Mouse (Mus musculus) forebrain, embryonic 13.5 days (tissue): Measurements from ENCODE around the gene Rab37. TPM values are rescaled to one million over a fixed set of nuclear protein-coding genes. Genes with fewer than 3 reads are reported as not detected.
A peak's percentile ranks its signal among the peaks of the same experiment; 100 is the strongest.

Source experiments
- ATAC-seq: fragments of 200-750 bp; cut with Nextera tagmentation; 2 replicates; pipeline ENCODE4 v1.8.0; 2017
- H3K27ac ChIP-seq: fragments of 300-500 bp; sonication (generic); 2 replicates; pipeline ENCODE4 v1.5.1; 2015; ENCODE audit warnings: inconsistent platforms, mild to moderate bottlenecking, moderate library complexity
- H3K27me3 ChIP-seq: fragments of 300-500 bp; sonication (generic); 2 replicates; pipeline ENCODE4 v1.6.1; 2015; ENCODE audit warnings: mild to moderate bottlenecking, inconsistent platforms
- H3K36me3 ChIP-seq: fragments of 300-500 bp; sonication (generic); 2 replicates; pipeline ENCODE4 v1.6.1; 2015; ENCODE audit warnings: mild to moderate bottlenecking, inconsistent platforms; ENCODE audit not compliant: poor library complexity, severe bottlenecking
- H3K4me1 ChIP-seq: fragments of 300-500 bp; sonication (generic); 2 replicates; pipeline ENCODE4 v1.6.1; 2015; ENCODE audit warnings: inconsistent platforms
- H3K4me2 ChIP-seq: fragments of 300-500 bp; sonication (generic); 2 replicates; pipeline ENCODE4 v1.6.1; 2015; ENCODE audit warnings: inconsistent platforms, mild to moderate bottlenecking, moderate library complexity
- H3K4me3 ChIP-seq: fragments of 300-500 bp; sonication (generic); 2 replicates; pipeline ENCODE4 v1.5.1; 2015; ENCODE audit warnings: mild to moderate bottlenecking, inconsistent platforms
- H3K9ac ChIP-seq: fragments of 300-500 bp; sonication (generic); 2 replicates; pipeline ENCODE4 v1.6.1; 2015; ENCODE audit warnings: mild to moderate bottlenecking, inconsistent platforms
- H3K9me3 ChIP-seq: fragments of 300-500 bp; sonication (generic); replicated peaks from 2 replicates; pipeline ENCODE4 v1.6.1; 2016; ENCODE audit warnings: inconsistent platforms
- WGBS: fragments of 180-500 bp; shearing (Covaris S2); methylation state at CpG from one replicate; pipeline ENCODE4 v1.1.7; 2015; 5-methylcytosine and 5-hydroxymethylcytosine counted together
- polyA plus RNA-seq: library from polyadenylated mRNA; unstranded; fragments of >200 nt; fragmentation: Nextera tagmentation; extraction: Ambion mirVana; gene quantifications from 2 replicates; pipeline ENCODE4 v1.2.1, GENCODE M21; 2015

Gene Rab37
- polyA plus RNA-seq, 1 experiment from 2014 or later = 0.76 TPM

GRCm38 (mm10) chr11:115162832-115163480 lies 71.7 kb downstream of the Rab37 start, which contains the start of gene Slc9a3r1:
Gene Slc9a3r1, plus strand, starts transcription at chr11:115163341.
- Histone ChIP-seq H3K27ac (no peak within 1 kb of the TSS), H3K9ac (peak within 1 kb of the TSS; percentile 68), H3K36me3 (no peaks in the 10 kb centered on the region), H3K4me3 (peak within 1 kb of the TSS; percentile 51), H3K27me3 (peaks cover 49% of the 10 kb centered on the region), H3K4me1 (peaks cover 34% of the 10 kb centered on the region), H3K9me3 (no peaks in the 10 kb centered on the region), H3K4me2 (peak within 1 kb of the TSS; percentile 82)
- peak; percentile 98 for ATAC-seq
- under 1% methylated on average over 47 of the region's 47 CpGs for WGBS

- H3K27me3 ChIP-seq = peaks cover 49% of the 10 kb centered on the region
- ATAC-seq = peak; percentile 32
- no peaks in the 10 kb centered on the region for H3K9me3 ChIP-seq
- no peak overlapping the region for H3K27ac ChIP-seq
- H3K4me3 ChIP-seq = peak overlapping the region; percentile 51
- H3K9ac ChIP-seq = peak overlapping the region; percentile 68
- H3K4me2 ChIP-seq = peak overlapping the region; percentile 82
- no peaks in the 10 kb centered on the region for H3K36me3 ChIP-seq
- H3K4me1 ChIP-seq = peaks cover 30% of the 10 kb centered on the region
- WGBS = under 1% methylated on average over 47 of the region's 47 CpGs
Observed at GRCm38 (mm10) chr11:115163568-115164150, 72.4 kb downstream of the Rab37 start.

- Histone ChIP-seq H3K27me3 (peaks cover 49% of the 10 kb centered on the region), H3K9me3 (no peaks in the 10 kb centered on the region), H3K9ac (peak overlapping the region; percentile 68), H3K4me2 (peak overlapping the region; percentile 82), H3K27ac (no peak overlapping the region), H3K4me1 (peaks cover 30% of the 10 kb centered on the region), H3K4me3 (peak overlapping the region; percentile 51), H3K36me3 (no peaks in the 10 kb centered on the region)
- 1% methylated on average over 14 of the region's 14 CpGs for WGBS
- ATAC-seq = no peak
Observed at GRCm38 (mm10) chr11:115164341-115164975, 73.2 kb downstream of the Rab37 start.

GRCm38 (mm10) chr11:115164976-115165374 lies 73.7 kb downstream of the Rab37 start:
- H3K4me2 ChIP-seq = peak overlapping the region; percentile 82
- H3K9ac ChIP-seq = peak overlapping the region; percentile 68
- peak overlapping the region; percentile 51 for H3K4me3 ChIP-seq
- no peak overlapping the region for H3K27ac ChIP-seq
- peaks cover 49% of the 10 kb centered on the region for H3K27me3 ChIP-seq
- peaks cover 30% of the 10 kb centered on the region for H3K4me1 ChIP-seq
- H3K9me3 ChIP-seq = no peaks in the 10 kb centered on the region
- 3% methylated on average over 9 of the region's 9 CpGs for WGBS
- ATAC-seq = no peak
- H3K36me3 ChIP-seq = no peaks in the 10 kb centered on the region

- peaks cover 43% of the 10 kb centered on the region for H3K27me3 ChIP-seq
- H3K36me3 ChIP-seq = no peaks in the 10 kb centered on the region
- no peaks in the 10 kb centered on the region for H3K9me3 ChIP-seq
- ATAC-seq = no peak
- H3K4me3 ChIP-seq = no peak overlapping the region
- no peak overlapping the region for H3K27ac ChIP-seq
- peaks cover 32% of the 10 kb centered on the region for H3K4me1 ChIP-seq
- H3K4me2 ChIP-seq = no peak overlapping the region
- 93% methylated on average over 3 of the region's 3 CpGs for WGBS
- H3K9ac ChIP-seq = no peak overlapping the region
Observed at GRCm38 (mm10) chr11:115166776-115167175, 75.5 kb downstream of the Rab37 start.

- no peak overlapping the region for H3K4me2 ChIP-seq
- no peak overlapping the region for H3K9ac ChIP-seq
- no peak overlapping the region for H3K4me3 ChIP-seq
- H3K36me3 ChIP-seq = no peaks in the 10 kb centered on the region
- H3K4me1 ChIP-seq = peaks cover 38% of the 10 kb centered on the region
- 90% methylated on average over 8 of the region's 8 CpGs for WGBS
- no peak for ATAC-seq
- no peaks in the 10 kb centered on the region for H3K9me3 ChIP-seq
- peaks cover 37% of the 10 kb centered on the region for H3K27me3 ChIP-seq
- H3K27ac ChIP-seq = no peak overlapping the region
Observed at GRCm38 (mm10) chr11:115167631-115168249, 76.5 kb downstream of the Rab37 start.

GRCm38 (mm10) chr11:115169430-115169829 lies 78.2 kb downstream of the Rab37 start:
- ATAC-seq = no peak
- no peak overlapping the region for H3K4me3 ChIP-seq
- whole genome bisulfite sequencing = 82% methylated on average over 4 of the region's 4 CpGs
- no peaks in the 10 kb centered on the region for H3K36me3 ChIP-seq
- no peak overlapping the region for H3K9ac ChIP-seq
- H3K27ac ChIP-seq = no peak overlapping the region
- peaks cover 34% of the 10 kb centered on the region for H3K27me3 ChIP-seq
- no peak overlapping the region for H3K4me2 ChIP-seq
- peaks cover 39% of the 10 kb centered on the region for H3K4me1 ChIP-seq
- no peaks in the 10 kb centered on the region for H3K9me3 ChIP-seq

GRCm38 (mm10) chr11:115171125-115171524 lies 79.9 kb downstream of the Rab37 start:
- no peak overlapping the region for H3K9ac ChIP-seq
- H3K4me1 ChIP-seq = peaks cover 36% of the 10 kb centered on the region
- no peaks in the 10 kb centered on the region for H3K9me3 ChIP-seq
- H3K4me2 ChIP-seq = no peak overlapping the region
- no peak overlapping the region for H3K27ac ChIP-seq
- H3K27me3 ChIP-seq = 0 out of 2 replicates have a peak, but pooled peaks cover 20% of the 10 kb centered on the region
- 36% methylated on average over 8 of the region's 8 CpGs for WGBS
- no peak overlapping the region for H3K4me3 ChIP-seq
- ATAC-seq = no peak
- H3K36me3 ChIP-seq = no peaks in the 10 kb centered on the region

GRCm38 (mm10) chr11:115172825-115173287 lies 81.6 kb downstream of the Rab37 start:
- H3K27ac ChIP-seq = no peak overlapping the region
- H3K9ac ChIP-seq = no peak overlapping the region
- 28% methylated on average over 4 of the region's 4 CpGs for WGBS
- no peak for ATAC-seq
- no peaks in the 10 kb centered on the region for H3K9me3 ChIP-seq
- no peak overlapping the region for H3K4me3 ChIP-seq
- H3K4me2 ChIP-seq = no peak overlapping the region
- H3K27me3 ChIP-seq = 0 out of 2 replicates have a peak, but pooled peaks cover 18% of the 10 kb centered on the region
- H3K36me3 ChIP-seq = no peaks in the 10 kb centered on the region
- peaks cover 53% of the 10 kb centered on the region for H3K4me1 ChIP-seq

- no peak overlapping the region for H3K4me3 ChIP-seq
- ATAC-seq = no peak
- no peaks in the 10 kb centered on the region for H3K9me3 ChIP-seq
- 0 out of 2 replicates have a peak, but pooled peaks cover 18% of the 10 kb centered on the region for H3K27me3 ChIP-seq
- H3K36me3 ChIP-seq = no peaks in the 10 kb centered on the region
- no peak overlapping the region for H3K4me2 ChIP-seq
- peaks cover 59% of the 10 kb centered on the region for H3K4me1 ChIP-seq
- no peak overlapping the region for H3K9ac ChIP-seq
- no peak overlapping the region for H3K27ac ChIP-seq
- 14% methylated on average over 16 of the region's 16 CpGs for WGBS
Observed at GRCm38 (mm10) chr11:115173549-115174339, 82.5 kb downstream of the Rab37 start.

GRCm38 (mm10) chr11:115176399-115177190 lies 85.4 kb downstream of the Rab37 start:
- H3K4me2 ChIP-seq = no peak overlapping the region
- H3K9ac ChIP-seq = no peak overlapping the region; the same call in 1 of the 2 replicates
- no peak for ATAC-seq
- peaks cover 66% of the 10 kb centered on the region for H3K4me1 ChIP-seq
- H3K27ac ChIP-seq = no peak overlapping the region; the same call in 1 of the 2 replicates
- H3K9me3 ChIP-seq = no peaks in the 10 kb centered on the region
- no peak overlapping the region for H3K4me3 ChIP-seq
- H3K27me3 ChIP-seq = 0 out of 2 replicates have a peak, but pooled peaks cover 18% of the 10 kb centered on the region
- WGBS = 63% methylated on average over 24 of the region's 24 CpGs
- H3K36me3 ChIP-seq = 0 out of 2 replicates have a peak, but pooled peaks cover 3% of the 10 kb centered on the region
